Mouse (Mus musculus) kidney, postnatal 14 days (tissue): ENCODE results near the gene Gli2.

Experiments
- DNase-seq: peaks from one replicate; pipeline ENCODE4 v3.0.0; 2022; ENCODE audit warnings: mixed read lengths

Gene Gli2

DNA sequence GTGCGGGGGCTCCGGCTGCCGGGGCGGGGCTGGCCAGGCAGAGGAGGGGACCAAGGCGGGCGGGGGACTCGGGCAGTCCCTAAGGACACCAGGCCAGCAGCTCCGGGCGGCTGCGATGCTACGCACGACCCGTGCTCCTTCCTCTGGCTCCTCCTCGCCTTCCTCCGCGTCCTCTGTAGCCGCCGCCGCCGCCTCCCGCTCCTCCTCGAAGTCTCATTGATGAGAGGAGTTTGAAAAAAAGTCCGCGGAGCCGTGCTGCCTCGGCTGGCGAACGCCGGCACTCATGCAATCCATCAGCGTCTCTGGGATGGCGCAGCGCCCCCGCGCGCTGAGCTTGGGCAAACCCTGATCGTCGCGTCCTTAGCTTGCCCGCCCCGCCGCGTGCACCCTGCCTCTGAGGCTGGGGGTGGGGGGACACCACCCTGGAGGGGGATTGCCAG lies at the start of gene Gli2:
TSS of gene Gli2 (minus strand) at position 218 of the 440 bp plus-strand sequence.
- DNase-seq, result peak; percentile 83

DNA sequence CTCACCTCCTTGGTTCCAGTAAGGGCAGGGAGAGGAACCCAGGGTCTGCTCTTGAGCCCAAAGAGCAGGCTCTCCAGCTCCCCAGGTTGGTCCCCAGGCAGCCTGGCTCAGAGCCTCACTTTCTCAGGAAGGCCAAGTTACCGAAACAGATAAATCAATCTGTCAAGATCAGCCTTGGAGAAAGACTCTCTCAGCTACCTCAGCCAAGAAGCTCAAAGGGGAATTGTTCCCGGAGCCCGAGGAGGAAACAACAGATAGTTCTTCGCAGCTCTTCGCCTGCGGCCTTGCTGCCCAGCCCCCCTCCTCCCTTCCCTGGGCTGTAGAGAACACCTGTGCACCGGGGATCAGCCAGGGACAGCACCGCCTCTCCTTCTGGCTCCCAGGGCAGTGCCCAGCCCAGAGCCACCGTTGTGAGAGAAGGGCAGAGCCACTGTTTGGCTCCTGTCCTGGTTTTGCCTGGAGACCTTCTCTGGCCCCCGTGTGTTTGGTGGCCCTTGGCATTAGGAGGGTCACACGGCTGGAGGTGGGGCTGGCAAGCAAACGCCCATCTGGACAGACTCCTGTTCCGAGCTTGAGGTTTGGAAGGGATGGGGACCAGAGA lies 44.6 kb upstream of the Gli2 start:
- peak; percentile 21 for DNase-seq

DNA sequence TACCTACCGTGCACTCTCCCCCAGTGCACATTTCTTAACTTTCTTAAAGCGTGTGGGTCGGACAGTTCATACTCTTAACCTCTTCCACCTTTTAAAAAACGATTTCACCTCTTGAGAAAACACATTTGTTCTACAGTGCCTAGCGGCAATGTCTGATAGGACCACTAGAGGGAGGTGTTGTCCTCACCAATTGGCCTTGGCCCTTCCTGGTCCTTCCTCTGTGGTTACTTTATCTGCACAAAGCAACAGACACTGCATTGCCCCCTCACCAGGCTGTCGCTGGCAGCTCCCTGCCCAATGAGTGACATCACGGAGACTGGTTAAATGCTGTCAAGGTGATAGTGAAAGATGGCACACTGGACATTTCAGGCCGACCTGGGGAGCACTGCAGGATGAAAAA lies 40.3 kb upstream of the Gli2 start:
- peak; percentile 73 for DNase-seq

DNA sequence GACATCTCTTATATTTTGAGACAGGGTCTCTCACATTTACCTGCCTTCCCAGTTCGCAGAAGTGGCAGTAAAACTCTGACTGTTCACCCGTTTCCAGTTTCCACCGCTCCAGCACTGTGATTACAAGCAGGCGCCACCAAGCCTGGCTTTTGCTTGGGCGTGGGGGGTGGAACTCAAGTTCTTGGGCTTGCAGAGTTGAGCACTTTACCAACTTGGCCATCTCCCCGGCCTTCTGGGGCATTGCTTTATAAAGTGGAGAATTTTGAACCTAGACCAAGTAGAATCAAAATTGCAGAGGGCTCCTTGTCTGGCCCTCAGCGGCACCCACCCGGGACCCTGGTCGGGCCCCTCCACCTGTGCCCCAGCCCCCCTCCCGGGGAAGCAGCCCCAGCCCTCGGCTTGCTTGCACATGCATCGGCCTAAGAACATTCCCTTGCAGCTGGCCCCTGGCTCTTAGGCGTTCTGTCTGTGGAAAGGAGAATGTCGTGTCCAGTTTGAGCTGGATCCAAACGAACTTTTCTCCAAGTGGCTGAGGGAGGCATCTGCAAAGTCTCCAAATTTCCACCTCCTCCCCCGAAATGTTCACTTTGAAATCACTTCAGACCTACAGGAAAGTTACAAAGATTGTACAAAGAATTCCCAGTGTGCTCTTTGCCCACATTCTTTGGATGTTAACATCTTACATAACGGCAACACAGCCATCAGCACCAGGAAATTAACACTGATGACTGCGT lies 36.6 kb upstream of the Gli2 start:
- DNase-seq, result no peak

DNA sequence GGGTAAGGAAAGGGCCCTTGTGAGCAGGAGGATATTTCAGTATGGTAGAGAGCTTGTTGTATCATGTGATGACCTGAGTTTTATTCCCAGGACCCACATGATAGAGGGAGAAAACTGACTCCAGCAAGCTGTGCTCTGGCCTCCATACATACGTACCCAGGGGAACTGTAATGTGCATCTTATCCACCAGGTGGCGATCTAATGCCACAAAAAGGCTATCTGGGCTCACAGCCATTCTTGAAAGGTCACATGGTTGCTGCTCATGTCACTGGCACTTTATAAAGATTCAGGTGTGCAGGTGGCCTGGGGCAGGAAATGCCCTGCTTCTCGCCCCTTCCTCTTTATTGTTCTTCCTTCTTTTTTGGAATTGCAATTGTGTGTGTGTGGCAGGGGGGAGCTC lies 34.1 kb upstream of the Gli2 start:
- peak; percentile 86 for DNase-seq

DNA sequence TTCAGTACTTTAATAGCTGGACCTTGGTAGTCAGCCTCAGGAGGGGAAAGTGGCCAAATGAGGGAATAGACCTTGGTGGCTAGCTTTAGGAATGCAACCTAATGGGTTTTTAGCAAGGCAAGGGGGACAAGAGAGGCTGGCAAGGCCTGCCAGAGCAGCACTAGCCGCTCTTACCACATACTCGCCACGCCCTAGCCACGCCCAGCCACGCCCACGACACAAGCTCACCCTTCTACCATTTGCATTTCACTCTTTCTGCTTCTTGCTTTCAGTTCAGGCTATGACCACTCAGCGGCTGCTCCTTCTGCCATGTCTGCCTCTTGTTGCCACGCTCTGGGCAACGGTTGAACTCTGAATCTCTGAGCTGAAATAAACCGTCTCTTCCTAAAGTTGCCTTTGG lies 32.4 kb upstream of the Gli2 start:
- DNase-seq, result no peak

DNA sequence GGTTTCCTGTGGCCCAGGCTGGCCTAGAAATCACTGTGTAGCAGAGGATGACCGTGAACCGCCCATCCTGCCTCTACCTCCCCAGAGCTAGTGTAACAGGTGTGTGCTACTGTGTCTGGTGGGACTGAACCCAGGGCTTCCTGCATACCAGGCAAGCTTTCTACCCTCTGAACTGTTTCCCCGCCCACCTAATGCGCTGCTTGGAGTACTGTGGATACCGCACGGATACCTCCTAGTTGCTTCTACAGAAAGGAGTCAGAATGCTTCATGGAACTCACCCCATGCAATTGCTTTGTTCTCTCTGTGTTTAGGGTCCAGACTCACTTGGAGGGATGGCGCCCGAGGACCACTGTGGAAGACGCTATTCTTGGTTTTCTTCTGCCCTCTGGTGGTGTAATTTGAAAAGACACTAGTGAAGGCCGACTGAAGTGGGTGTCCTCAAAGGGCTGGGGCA lies 30.1 kb upstream of the Gli2 start:
- peak; percentile 65 for DNase-seq

DNA sequence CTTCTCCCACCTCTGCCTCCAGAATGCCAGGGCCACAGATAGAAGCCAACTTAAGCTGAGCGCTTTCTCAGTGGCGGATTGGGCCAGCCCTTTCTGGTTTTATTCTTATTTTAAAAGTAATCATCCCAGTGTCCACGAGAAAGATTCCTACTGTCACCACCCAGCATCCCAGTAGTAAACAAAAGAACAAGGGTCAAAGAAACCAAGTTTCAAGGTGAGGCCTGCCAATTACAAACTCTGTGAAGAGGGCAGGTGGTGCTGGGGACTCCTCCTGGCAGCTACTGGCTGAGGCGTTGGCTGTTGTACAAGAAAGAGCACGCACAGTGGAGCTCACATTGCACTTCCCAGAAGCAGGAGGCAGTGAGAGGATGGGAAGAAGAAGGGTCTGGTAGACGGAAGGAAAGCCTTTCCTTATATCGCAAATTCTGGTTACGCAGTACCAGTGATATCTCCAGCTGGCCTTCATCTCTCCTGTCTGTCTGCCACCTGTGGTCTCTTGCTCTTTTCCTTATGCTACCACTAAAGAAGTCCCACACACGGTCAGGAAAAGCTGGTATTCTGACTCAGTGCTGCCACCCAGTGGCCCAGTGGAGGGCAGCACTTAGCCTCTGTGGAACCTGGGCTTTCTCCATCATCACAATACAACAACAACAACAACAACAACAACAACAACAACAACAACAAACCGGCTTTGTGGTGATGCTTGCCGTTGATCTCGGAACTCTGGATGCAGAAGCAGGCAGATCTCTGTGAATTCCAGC lies 29.0 kb upstream of the Gli2 start:
- peak; percentile 52 for DNase-seq

DNA sequence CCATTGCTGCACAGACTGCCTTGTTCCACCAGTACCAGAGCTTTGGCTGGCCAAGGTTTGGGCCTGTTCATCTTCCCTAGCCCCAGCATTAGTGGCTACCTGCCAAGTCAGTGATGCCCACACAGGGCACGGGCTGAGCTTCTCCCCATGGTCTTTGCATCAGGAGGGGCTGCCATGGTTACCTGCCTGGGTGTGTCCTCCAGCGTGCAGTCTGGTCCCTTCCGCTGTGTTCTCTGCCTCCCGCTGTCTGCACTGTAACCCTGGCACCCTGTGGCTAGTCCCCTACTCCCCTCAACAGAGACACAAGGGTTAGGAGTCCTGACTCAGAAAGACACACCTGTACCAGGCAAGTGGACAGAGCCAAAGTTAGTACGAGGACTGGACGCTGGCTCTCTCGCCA lies 24.5 kb upstream of the Gli2 start:
- DNase-seq, result no peak

DNA sequence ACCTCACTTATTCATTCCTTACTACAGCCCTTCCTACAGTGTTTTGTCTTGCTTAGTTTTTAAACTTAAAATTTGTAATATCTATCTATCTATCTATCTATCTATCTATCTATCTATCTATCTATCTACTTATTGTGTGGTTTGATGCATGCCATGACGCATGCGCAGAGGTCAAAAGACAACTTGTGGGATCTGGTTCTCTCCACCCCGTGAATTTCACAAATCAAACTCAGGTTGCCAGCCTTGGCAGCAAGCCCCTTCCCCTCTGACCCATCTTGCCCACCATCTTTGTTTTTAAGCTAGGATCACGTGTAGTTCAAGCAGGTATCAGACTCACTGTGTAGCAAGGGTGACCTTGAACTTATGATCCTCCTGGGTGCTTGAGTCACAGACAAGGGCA lies 22.9 kb upstream of the Gli2 start:
- no peak for DNase-seq

DNA sequence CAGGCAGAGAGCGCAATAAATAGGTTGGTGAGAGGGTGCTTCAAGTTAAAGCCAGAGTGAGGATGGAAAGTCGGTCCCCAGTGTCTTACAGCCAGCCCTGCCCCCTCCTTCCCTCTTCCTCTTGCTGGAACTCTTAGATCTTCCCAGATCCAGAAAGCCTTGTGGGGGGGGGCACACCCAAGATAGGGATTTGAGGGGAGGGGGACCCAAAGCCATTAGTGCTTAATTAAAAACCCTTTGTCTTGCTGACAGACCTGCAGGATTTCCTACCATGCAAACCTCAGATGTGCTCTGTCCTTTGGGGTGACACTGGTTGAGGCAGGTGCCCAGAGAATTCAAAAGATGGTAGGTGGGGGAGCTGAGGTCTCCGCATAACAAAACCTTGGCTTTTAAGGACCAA lies 22.5 kb upstream of the Gli2 start:
- no peak for DNase-seq

DNA sequence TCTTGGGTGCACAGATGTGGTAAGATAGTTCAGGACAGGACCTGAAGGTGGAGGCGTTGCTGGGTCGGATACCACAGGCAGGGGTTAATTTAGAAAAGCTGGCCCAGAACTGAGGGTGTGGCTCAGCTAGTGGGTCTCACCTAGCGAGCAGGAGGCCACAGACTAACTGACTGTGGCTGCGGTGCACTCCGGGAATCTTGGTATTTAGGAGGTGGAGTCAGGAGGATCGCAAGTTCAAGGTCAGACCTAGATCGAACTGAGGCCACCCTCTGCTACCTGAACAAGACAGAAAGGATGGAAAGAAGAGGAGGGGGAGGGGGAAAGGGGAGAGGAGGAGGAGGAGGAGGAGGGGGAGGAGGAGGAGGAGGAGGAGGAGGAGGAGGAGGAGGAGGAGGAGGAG lies 22.1 kb upstream of the Gli2 start:
- no peak for DNase-seq

DNA sequence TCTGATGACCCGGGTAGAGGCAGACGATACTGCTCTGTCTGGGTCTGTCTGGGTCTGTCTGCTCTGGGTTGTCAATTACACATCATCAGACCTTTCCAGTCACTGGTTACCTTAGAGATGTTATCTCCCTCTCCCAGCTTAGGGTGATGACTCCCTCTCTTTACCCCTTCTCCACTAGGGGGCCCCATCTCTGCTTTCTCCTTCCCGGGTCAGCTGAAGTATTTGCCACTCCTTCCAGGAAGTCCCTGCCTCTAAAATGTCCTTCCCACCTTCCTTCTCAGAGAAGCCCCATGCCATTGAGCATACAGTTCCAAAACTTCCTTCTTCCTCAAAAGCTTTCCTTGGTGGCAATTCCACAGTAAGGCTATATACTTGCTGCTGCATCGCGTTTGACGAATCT lies 21.5 kb upstream of the Gli2 start:
- no peak for DNase-seq

DNA sequence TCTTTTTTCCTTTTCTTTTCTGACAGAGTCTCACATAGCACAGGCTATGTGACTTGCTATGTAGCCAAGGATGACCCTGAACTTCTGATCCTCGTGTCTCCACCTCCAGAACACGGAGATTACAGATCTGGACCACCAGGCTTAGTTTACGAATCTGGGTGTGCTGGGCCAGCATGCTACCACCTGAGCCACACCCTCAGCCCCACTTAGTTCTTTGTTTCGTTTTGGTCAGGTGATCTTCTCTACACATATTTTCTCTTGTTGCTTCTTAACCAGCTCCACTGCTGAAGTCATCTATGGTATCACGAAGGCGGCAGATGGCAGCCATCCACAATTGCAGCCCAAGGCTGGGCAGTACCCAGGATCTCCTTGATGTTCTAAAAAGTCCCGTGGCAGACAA lies 20.5 kb upstream of the Gli2 start:
- DNase-seq, result no peak

DNA sequence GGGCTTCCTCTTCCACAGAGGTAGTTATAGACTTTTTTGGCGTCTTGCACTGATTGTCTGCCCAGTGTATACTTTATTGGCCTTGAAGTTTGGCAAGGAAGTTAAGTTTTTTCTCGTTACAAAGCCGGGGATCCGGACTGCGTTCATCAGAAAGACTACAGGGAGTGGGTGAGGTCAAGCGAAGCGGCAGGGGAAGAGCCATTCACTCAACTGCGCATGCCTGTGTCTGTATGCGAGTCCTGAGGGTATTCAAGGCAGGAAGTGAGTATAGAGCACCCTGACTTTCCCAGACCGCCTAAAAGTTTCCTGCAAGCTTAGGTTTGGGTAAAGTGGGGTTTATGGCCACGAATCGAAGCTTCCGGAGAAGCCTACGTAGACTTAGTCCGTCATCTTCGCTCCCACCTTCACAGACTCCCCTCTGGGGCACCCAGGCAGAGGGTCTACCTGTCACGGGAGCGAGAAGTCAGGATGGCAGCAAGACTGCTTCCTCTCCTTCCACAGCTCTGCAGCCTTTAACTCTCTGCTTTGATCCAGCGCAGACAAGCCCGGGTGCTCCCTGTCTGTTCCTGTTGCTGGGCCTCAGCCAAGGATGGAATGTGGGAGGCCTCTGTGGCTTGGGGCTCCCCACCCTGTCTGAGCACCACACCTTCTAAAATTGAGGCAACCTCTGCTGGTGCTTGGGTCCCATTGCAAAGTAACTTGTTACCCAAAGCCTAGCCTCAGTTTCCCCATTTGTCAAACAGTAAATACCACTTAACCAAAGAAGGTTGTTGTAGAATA lies 11.7 kb upstream of the Gli2 start:
- DNase-seq, result no peak

DNA sequence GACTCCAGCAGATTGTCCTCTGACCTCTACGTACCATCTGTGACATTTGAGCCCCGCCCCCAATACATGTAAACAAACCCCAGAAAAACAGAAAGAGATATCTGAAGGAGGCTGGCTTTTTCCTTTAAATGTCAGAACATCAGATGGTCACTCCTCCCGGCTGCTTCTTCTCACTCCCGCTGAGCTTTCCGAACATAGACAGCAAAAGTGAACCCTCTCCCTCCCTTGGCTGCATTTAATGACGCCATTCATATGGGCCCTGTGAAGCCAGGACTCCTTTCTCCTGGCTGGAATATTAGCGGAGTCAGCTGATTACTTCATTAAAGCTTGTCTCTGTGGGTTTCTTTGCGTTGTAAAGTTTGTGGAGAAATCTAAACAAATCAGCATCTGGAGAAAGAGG lies 3.1 kb upstream of the Gli2 start:
- no peak for DNase-seq

DNA sequence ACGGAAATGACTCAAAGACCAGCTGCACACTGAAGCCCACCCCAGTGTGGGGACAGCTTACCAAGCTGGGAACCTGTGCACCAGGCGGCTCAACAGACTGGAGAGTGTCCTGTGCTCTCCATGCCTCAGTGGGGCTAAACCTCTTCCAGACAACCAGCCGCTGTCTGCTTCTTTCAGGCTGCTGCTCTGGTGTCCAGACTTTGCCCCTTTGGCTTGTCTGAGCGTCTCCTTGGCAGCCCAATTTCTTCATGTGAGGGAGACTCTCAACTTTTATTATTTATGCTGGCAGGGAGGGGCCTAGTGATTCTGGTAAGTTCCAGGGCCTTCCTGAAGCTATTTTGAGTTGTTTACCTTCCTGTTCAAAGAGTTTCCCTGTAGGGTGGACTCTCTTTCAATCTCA lies 2.4 kb upstream of the Gli2 start:
- no peak for DNase-seq

DNA sequence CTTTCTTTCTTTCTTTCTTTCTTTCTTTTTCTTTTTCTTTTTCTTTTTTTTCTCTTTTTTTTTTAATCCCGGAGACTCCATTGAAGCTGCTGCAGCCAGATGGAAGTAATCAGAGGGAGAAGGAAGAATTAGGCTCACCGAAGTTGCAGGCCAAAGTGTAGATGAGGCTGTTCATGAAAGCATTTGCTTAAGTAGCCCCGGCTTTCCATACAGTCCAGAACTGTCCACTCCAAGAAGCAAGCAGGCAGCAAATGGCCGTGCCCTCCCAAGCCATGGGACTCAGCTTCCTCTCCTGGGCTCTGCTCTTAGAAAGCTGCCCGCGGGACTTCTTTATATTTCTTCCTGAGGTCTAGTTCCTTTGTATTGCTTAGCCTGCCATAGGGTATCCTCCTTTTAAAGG lies 1.0 kb upstream of the Gli2 start:
- DNase-seq, result no peak

DNA sequence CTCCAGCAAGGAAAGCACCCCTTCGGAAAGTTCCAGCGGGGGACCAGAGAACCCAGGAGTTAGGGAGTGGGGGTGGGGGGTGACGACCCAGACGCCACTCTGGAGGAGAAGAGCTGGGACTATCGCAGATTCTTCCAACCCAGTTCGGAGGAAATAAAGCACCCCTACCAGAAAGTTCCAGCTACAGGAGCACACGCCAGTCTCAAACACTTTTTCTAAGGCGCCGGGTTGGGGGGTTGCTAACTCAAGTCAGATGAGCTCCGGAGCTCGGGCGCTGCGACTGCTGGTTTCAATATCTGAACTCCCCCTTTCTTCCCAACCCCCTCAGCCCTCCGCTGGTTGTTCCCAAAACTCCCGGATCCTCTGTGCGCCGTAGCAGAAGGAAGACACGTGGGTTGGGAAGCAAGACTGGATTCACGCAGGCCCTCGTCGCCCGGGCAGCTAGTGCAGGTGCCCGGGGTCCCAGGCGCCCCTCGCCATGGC lies 494 bp upstream of the Gli2 start:
- DNase-seq, result peak; percentile 21

DNA sequence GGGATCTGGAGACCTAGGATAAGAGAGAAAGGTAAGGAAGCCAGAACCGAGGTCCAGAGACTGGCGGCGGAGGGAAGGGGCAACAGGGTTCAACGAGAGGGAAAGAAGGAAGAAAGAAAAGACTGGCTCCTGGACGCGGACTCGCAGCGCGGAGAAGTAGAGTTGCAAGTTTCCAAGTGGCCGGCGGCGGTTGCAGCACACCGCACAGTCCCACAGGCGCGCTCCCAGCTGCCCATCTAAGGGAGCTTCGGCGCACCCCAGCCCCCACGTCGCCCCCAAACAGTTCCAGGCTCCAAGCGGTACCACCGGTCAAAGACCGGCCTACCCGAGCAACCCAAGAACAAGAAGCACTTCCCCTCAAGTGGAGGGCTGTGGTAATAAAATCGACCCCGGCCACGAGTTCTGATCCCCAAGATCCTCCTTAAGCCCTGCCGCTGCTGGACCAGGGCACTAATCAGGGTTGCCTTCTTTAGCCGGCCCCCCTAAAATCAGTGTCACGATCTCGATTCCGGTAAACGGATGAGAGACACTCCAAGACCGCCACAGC lies 715 bp downstream of the Gli2 start:
- DNase-seq, result no peak

DNA sequence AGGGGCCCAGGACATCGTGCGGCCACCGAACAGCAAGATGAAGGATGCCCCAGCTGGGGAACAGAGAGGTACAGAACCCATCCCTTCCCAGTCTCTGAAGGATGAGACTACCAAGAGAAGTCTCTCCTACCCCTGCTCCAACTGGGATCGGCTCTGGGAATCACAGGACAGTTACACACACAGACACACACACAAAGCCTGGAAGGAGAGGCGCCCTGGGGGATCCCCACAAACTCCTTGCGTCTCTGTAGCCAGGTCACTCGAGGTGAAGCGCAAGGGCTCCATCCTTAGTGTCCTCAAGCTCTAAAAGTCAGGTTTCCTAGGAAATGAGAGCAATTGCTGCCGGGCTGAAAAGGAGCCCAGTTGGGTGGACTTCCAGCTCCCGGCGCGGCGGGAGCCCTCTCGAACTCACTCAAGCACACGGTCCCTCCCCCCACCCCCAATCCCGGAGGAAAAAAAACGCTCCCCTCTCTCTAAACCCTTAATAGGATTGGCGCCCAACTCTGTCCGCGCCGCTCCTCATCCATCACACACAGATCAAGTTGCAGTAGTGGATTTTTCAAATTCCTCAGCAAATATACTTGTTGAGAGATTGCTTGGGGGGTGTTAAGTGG lies 1.4 kb downstream of the Gli2 start:
- no peak for DNase-seq

DNA sequence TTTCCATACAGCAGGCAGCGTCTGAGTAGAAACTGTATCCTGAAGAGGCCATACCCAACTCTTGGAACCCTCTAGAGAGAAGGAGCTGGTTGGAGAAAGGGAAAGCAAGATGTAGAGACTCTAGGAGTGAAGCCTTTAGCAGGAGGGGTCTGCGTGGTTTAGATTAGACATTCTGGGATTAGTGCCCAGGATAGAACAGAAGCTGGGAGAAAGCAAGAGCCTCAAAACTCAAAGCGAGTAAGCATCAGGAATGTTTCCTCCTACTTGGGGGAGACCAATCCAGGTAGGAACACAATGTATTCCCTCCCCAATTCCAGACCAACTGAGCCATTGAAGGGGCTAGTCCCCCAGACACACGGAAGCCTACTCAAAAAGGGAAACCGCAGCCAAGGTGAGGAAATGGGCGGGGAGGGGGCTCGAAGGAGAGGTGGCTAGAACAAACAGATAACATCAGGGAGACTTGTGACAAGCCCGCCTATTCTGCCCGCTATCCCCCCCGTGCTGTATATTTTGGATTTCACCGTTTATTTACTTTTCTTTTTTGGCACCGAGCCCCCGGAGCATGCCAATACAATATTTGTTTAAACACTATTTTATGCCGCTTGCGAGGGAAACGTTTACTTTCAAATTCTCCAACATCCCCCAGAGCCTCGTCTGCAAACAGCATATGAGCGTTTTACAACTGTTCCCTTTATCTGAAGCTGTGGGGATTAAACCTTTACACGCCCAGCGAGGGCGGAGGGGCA lies 2.1 kb downstream of the Gli2 start:
- no peak for DNase-seq
